Mouse (Mus musculus) liver, embryonic 14.5 days (tissue): ENCODE results near the gene Stk17b.

Experiments used
- CTCF ChIP-seq: IDR thresholded peaks from 2 replicates; pipeline ENCODE4 v1.5.1; 2016; ENCODE audit warnings: antibody characterized with exemption, low read depth, control low read depth
- EP300 ChIP-seq: IDR thresholded peaks from 2 replicates; pipeline ENCODE4 v1.6.1; 2016; ENCODE audit warnings: antibody characterized with exemption, low read depth

- TF ChIP-seq CTCF: no peak
- TF ChIP-seq EP300: no peak
These were observed 64.2 kb downstream of the Stk17b start for GRCm38 (mm10) chr1:53720601-53721351.
